Mouse (Mus musculus) hindbrain, embryonic 13.5 days (tissue): ENCODE data around the gene Gm17606. TPM values are rescaled to one million over a fixed set of nuclear protein-coding genes. Genes with fewer than 3 reads are reported as not detected.
"Not testable (repeated sequence)": the region's sequence is repeated elsewhere in the genome, so short reads cannot be mapped to it uniquely, and the experiment has no call there.

Experiments
- ATAC-seq: fragments of 200-750 bp; cut with Nextera tagmentation; 2 replicates; pipeline ENCODE4 v1.8.0; 2017; ENCODE audit warnings: moderate TSS enrichment; ENCODE audit not compliant: low FRiP score
- H3K27ac ChIP-seq: fragments of 300-500 bp; sonication (generic); 2 replicates; pipeline ENCODE4 v1.5.1; 2015; ENCODE audit warnings: inconsistent platforms, mild to moderate bottlenecking, moderate library complexity
- H3K27me3 ChIP-seq: fragments of 300-500 bp; sonication (generic); 2 replicates; pipeline ENCODE4 v1.6.1; 2015; ENCODE audit warnings: mild to moderate bottlenecking, inconsistent platforms
- H3K36me3 ChIP-seq: fragments of 300-500 bp; sonication (generic); 2 replicates; pipeline ENCODE4 v1.6.1; 2015; ENCODE audit warnings: mild to moderate bottlenecking, inconsistent platforms
- H3K4me1 ChIP-seq: fragments of 300-500 bp; sonication (generic); replicated peaks from 2 replicates; pipeline ENCODE4 v1.6.1; 2015; ENCODE audit warnings: inconsistent platforms
- H3K4me2 ChIP-seq: fragments of 300-500 bp; sonication (generic); 2 replicates; pipeline ENCODE4 v1.6.1; 2015; ENCODE audit warnings: inconsistent platforms, mild to moderate bottlenecking, moderate library complexity
- H3K4me3 ChIP-seq: fragments of 300-500 bp; sonication (generic); 2 replicates; pipeline ENCODE4 v1.5.1; 2015; ENCODE audit warnings: mild to moderate bottlenecking, inconsistent platforms
- H3K9ac ChIP-seq: fragments of 300-500 bp; sonication (generic); 2 replicates; pipeline ENCODE4 v1.6.1; 2015; ENCODE audit warnings: mild to moderate bottlenecking, inconsistent platforms
- H3K9me3 ChIP-seq: fragments of 300-500 bp; sonication (generic); 2 replicates; pipeline ENCODE4 v1.6.1; 2016; ENCODE audit warnings: inconsistent platforms
- WGBS: fragments of 180-500 bp; shearing (Covaris S2); methylation state at CpG from one replicate; pipeline ENCODE4 v1.1.7; 2015; 5-methylcytosine and 5-hydroxymethylcytosine counted together
- polyA plus RNA-seq: library from polyadenylated mRNA; unstranded; fragments of >200 nt; fragmentation: Nextera tagmentation; extraction: Ambion mirVana; gene quantifications from 2 replicates; pipeline ENCODE4 v1.2.1, GENCODE M21; 2015

The Gm17606 gene
- polyA plus RNA-seq, 1 experiment from 2014 or later, result not detected

DNA sequence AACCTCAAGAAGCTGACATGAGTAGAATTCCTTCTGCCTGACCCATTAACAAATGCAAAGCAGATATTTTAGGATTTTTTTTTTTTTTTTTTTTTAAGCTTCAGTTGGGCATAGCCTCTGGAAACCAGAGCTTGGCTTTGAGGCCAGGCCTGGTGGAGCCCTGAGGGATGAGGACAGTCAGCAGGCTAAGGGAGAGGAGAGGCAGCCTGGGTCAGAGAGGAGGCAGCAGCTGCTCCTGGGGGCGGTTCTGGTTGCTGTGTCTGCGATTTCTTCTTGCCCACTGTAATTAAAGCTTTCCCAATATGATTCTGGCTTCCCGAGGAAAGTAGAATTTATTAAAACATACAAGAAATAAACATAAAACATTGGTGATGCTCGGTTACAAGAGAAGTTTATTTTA, 31.5 kb upstream of the Gm17606 start:
- WGBS, result 76% methylated on average over 4 of the region's 4 CpGs

GRCm38 (mm10) chr14:54609962-54610361, 30.8 kb upstream of the Gm17606 start:
- Histone ChIP-seq H3K4me2 (no peak overlapping the region), H3K9ac (no peak overlapping the region), H3K27ac (no peak overlapping the region), H3K36me3 (peaks cover 32% of the 10 kb centered on the region), H3K4me3 (no peak overlapping the region), H3K4me1 (peaks cover 9% of the 10 kb centered on the region), H3K9me3 (no peaks in the 10 kb centered on the region), H3K27me3 (no peaks in the 10 kb centered on the region)
- 71% methylated on average over 4 of the region's 4 CpGs for WGBS
- ATAC-seq, result no peak

More for the DNA sequence above, 31.5 kb upstream of the Gm17606 start:
- H3K27me3 ChIP-seq, result no peaks in the 10 kb centered on the region
- no peak overlapping the region for H3K4me3 ChIP-seq
- ATAC-seq, result no peak
- peaks cover 25% of the 10 kb centered on the region for H3K36me3 ChIP-seq
- H3K27ac ChIP-seq, result no peak overlapping the region
- H3K9me3 ChIP-seq, result no peaks in the 10 kb centered on the region
- H3K9ac ChIP-seq, result no peak overlapping the region
- peaks cover 13% of the 10 kb centered on the region for H3K4me1 ChIP-seq
- H3K4me2 ChIP-seq, result no peak overlapping the region

GRCm38 (mm10) chr14:54610648-54611047, 30.1 kb upstream of the Gm17606 start:
- H3K27me3 ChIP-seq, result no peaks in the 10 kb centered on the region
- no peaks in the 10 kb centered on the region for H3K9me3 ChIP-seq
- H3K27ac ChIP-seq, result no peak overlapping the region
- no peak overlapping the region for H3K4me3 ChIP-seq
- H3K4me1 ChIP-seq, result peaks cover 13% of the 10 kb centered on the region
- H3K4me2 ChIP-seq, result no peak overlapping the region
- no peak for ATAC-seq
- WGBS, result 86% methylated on average over 6 of the region's 6 CpGs
- peaks cover 39% of the 10 kb centered on the region for H3K36me3 ChIP-seq
- H3K9ac ChIP-seq, result no peak overlapping the region

DNA sequence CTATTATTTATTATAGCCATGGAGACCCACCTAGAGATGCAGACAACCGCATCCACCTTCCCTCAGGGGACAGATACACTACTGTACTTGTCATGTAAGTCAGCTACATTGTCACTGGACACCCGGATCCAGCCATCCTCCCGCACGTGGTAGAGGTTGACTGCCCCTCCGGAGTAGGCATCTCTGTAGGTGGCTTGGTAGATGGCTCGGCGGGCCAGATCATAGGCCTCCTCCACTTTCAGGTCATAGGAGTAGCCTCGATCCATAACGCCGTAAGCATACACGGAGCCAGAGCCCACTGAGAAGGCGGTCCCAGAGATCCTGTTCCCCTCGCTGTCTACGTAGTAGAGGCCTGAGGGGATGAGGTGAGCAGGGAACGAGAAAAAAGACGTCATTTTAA, 26.6 kb upstream of the Gm17606 start:
- H3K4me2 ChIP-seq, H3K27ac ChIP-seq, H3K4me3 ChIP-seq, H3K9me3 ChIP-seq, H3K27me3 ChIP-seq, ATAC-seq, H3K9ac ChIP-seq: not testable (repeated sequence)
- peaks cover 26% of the 10 kb centered on the region for H3K4me1 ChIP-seq
- 93% methylated on average over 16 of the region's 16 CpGs for WGBS
- peaks cover 46% of the 10 kb centered on the region for H3K36me3 ChIP-seq

DNA sequence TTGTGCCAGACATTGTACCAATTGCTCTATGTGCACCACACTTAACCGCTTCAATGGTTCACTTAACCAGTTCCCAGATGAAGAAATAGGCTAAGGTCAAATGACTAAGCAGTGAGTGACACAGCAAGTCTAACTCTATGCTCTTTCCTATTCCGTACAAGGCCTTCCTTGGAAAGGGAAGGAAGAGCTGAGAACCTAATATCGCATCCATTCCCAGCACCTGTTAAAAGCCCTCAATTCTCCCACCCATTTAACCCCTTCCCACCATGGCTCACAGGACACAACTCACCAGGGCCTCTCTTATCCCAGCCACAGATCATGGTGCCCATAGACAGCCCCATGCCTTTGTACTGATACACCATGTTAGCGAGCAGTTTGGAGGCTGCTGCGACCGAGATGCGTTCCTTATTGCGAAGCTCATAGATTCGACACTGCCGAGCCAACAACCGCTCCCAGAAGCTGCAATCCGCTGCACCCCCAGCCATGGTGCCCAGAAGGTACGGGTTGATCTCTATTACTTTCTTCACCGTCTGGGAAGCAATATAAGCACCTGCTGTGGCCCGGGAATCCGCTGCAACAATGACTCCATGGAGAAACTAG, 24.4 kb upstream of the Gm17606 start:
- no peak for ATAC-seq
- Histone ChIP-seq H3K9ac (no peak overlapping the region; the same call in 1 of the 2 replicates), H3K27ac (no peak overlapping the region), H3K4me2 (peak overlapping the region; percentile 76), H3K27me3 (no peaks in the 10 kb centered on the region), H3K9me3 (no peaks in the 10 kb centered on the region), H3K36me3 (peaks cover 41% of the 10 kb centered on the region), H3K4me1 (peaks cover 26% of the 10 kb centered on the region), H3K4me3 (no peak overlapping the region; the same call in 1 of the 2 replicates)
- 93% methylated on average over 16 of the region's 16 CpGs for whole genome bisulfite sequencing

DNA sequence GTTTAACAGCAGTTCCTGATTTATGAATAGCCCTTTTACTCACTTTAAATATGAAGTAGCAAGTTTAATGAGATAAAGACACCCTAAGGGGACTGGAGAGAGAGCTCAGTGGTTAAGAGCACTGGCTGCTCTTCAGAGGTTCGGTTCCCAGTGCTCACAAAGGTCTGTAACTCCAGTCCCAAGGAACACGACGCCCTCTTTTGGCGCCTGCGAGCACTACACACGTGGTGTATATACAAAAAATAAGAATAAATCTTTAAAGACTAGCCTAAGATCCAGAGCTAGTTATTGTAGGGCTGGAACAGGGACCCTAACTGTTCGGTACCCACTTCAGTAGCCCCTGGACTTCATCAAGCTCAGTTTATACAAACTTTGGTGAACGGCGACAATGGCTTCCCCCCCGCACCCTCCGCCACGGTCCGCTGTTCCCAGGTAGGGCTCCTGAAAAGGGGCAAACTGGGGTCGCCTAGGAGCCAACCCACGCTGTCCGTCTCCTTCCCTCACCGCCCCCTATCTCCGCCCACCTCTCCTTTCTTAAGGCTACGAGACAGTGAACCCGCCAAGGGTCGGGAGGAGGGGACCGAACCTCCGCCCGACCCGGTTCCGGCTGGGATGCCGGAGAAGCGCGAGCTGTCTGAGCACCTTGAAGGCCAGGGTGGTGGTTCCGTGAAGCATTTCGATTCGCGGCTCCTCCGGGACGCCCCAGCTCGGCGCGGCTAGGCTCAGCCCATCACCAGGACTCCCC, 23.4 kb upstream of the Gm17606 start:
- Histone ChIP-seq H3K4me1 (peaks cover 26% of the 10 kb centered on the region), H3K4me3 (peak overlapping the region; percentile 79), H3K9ac (peak overlapping the region; percentile 93), H3K27me3 (no peaks in the 10 kb centered on the region), H3K36me3 (peaks cover 34% of the 10 kb centered on the region), H3K4me2 (peak overlapping the region; percentile 76), H3K9me3 (no peaks in the 10 kb centered on the region), H3K27ac (peak overlapping the region; percentile 89)
- peak; percentile 67 for ATAC-seq
- WGBS, result under 1% methylated on average over 38 of the region's 38 CpGs

DNA sequence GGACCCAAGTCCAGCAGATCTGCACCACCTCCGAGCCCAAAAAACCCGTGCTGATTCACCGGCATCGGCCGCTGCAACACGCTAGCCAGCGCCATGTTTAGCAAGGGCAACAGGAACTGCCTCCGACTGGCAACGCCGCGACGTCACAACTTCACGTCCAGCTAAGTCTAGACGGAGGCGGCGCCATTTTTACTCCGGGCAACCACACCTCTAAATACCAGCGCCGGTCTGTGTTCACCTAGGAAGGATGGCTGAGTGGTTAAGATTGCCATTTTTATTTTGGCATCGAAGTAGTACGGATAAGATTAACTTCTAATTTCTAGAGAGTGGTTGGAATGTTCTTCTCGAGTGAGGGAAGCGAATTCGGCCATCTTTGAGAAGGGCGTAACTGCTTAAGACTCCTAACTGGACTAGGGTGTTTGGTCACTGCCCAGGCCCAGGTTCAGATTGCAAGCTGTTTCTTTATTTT, 22.8 kb upstream of the Gm17606 start, which contains the start of gene Psmb5:
Gene Psmb5 (minus strand): TSS at position 126 of the 469 bp plus-strand sequence.
- H3K9me3 ChIP-seq, result no peaks in the 10 kb centered on the region
- peak within 1 kb of the TSS; percentile 89 for H3K27ac ChIP-seq
- H3K36me3 ChIP-seq, result peaks cover 28% of the 10 kb centered on the region
- peak within 1 kb of the TSS; percentile 76 for H3K4me2 ChIP-seq
- H3K4me3 ChIP-seq, result peak within 1 kb of the TSS; percentile 79
- ATAC-seq, result peak; percentile 89
- H3K9ac ChIP-seq, result peak within 1 kb of the TSS; percentile 93
- WGBS, result under 1% methylated on average over 25 of the region's 25 CpGs
- H3K4me1 ChIP-seq, result peaks cover 26% of the 10 kb centered on the region
- H3K27me3 ChIP-seq, result no peaks in the 10 kb centered on the region

- peaks cover 3% of the 10 kb centered on the region for H3K36me3 ChIP-seq
- H3K27ac ChIP-seq, result no peak within 1 kb of the TSS
- no peak within 1 kb of the TSS for H3K9ac ChIP-seq
- H3K4me3 ChIP-seq, result no peak within 1 kb of the TSS
- no peak for ATAC-seq
- H3K4me2 ChIP-seq, result no peak within 1 kb of the TSS
- 95% methylated on average over 1 of the region's 1 CpGs for WGBS
- peaks cover 11% of the 10 kb centered on the region for H3K4me1 ChIP-seq
- H3K27me3 ChIP-seq, result no peaks in the 10 kb centered on the region
- H3K9me3 ChIP-seq, result no peaks in the 10 kb centered on the region
These were observed 19.6 kb upstream of the Gm17606 start, which contains the start of gene Psmb11 for GRCm38 (mm10) chr14:54621133-54621532. TSS of gene Psmb11 (plus strand) at chr14:54621433.

GRCm38 (mm10) chr14:54623334-54623733, 17.4 kb upstream of the Gm17606 start:
- Histone ChIP-seq H3K4me2 (no peak overlapping the region), H3K9ac (no peak overlapping the region), H3K9me3 (no peaks in the 10 kb centered on the region), H3K4me3 (no peak overlapping the region), H3K27ac (no peak overlapping the region), H3K4me1 (no peaks in the 10 kb centered on the region), H3K36me3 (no peaks in the 10 kb centered on the region), H3K27me3 (no peaks in the 10 kb centered on the region)
- WGBS, result 89% methylated on average over 6 of the region's 6 CpGs
- ATAC-seq, result no peak

GRCm38 (mm10) chr14:54624976-54625375, 15.8 kb upstream of the Gm17606 start:
- ATAC-seq, result no peak
- H3K27ac ChIP-seq, result no peak overlapping the region
- H3K9ac ChIP-seq, result peak overlapping the region; percentile 10; the same call in 1 of the 2 replicates
- peaks cover under 1% of the 10 kb centered on the region; the same call in 1 of the 2 replicates for H3K36me3 ChIP-seq
- no peaks in the 10 kb centered on the region for H3K9me3 ChIP-seq
- H3K4me1 ChIP-seq, result no peaks in the 10 kb centered on the region
- no peaks in the 10 kb centered on the region for H3K27me3 ChIP-seq
- no peak overlapping the region for H3K4me2 ChIP-seq
- H3K4me3 ChIP-seq, result no peak overlapping the region
- WGBS, result 73% methylated on average over 10 of the region's 10 CpGs

DNA sequence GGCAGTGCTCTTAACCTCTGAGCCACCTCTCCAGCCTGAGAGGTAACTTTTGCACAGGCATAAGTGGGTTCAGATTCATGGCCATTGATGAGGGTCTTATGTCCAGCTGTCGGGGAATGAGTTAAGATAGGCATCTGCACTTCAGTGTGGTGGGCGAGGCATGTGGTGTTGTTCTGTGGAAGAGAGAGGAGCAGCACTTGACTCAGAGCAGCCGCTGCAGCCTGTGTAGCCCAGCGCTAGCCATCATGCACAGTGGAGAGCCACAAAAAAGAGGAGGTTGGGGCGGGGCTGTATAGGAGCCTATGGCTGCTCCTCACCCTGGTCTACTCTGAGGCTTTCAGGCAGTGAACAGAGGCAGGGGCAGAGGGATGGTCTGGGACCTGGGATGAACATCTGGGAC, 12.6 kb upstream of the Gm17606 start:
- Histone ChIP-seq H3K4me3 (no peak overlapping the region), H3K9ac (no peak overlapping the region), H3K4me1 (peaks cover 3% of the 10 kb centered on the region; the same call in 1 of the 2 replicates), H3K4me2 (no peak overlapping the region), H3K9me3 (no peaks in the 10 kb centered on the region), H3K27me3 (no peaks in the 10 kb centered on the region), H3K27ac (no peak overlapping the region), H3K36me3 (peaks cover 32% of the 10 kb centered on the region)
- ATAC-seq, result no peak
- WGBS, result 76% methylated on average over 5 of the region's 5 CpGs

GRCm38 (mm10) chr14:54629797-54630196, 11.0 kb upstream of the Gm17606 start:
- H3K9me3 ChIP-seq, result no peaks in the 10 kb centered on the region
- peaks cover 8% of the 10 kb centered on the region; the same call in 1 of the 2 replicates for H3K4me1 ChIP-seq
- H3K27ac ChIP-seq, result no peak overlapping the region; the same call in 1 of the 2 replicates
- H3K4me2 ChIP-seq, result no peak overlapping the region
- no peaks in the 10 kb centered on the region for H3K27me3 ChIP-seq
- no peak overlapping the region for H3K4me3 ChIP-seq
- H3K9ac ChIP-seq, result no peak overlapping the region
- 92% methylated on average over 2 of the region's 2 CpGs for WGBS
- no peak for ATAC-seq
- H3K36me3 ChIP-seq, result peaks cover 48% of the 10 kb centered on the region
